Mouse (Mus musculus): ENCODE results near the gene Fgfr2. TPM values are rescaled to one million over a fixed set of nuclear protein-coding genes. Genes with fewer than 3 reads are reported as not detected.

Gene Fgfr2
- polyA plus RNA-seq, 1 experiment from 2014 or later = 104 TPM

DNA sequence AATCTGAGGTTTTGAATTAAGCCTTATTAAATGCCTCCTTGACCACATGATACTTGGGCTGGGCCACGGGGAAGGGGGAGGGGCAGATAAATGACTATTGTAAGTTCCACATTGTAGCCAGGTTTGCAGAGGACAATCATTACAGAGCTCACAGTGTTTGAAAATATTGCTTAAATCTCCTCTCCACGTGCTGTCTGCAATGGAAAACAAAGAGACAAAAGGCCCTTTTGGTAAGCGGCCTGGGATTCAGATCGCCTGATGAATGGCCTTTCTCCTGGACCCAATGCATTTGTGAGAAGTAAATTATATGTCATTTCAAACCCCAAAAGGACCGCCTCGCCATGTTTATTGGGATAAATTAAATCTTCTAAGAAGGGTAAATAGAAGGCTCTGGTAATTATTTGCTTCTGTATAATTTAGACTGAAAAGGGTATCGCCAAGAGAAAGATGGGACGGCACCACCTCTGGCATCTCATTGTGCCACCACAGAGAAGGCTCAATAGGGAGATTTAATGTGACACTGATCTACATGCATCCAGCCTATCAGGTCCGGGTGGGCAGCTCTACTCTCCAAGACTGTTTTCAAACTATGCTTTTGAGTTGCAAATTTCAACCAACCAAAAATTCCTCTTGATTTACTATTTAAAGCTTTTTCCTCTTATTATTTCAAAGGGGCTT is 1317.5 kb downstream of the Fgfr2 start:
- WGBS = 70% methylated on average over 9 of the region's 9 CpGs
- Histone ChIP-seq H3K4me3 (replicated peaks) (no peak overlapping the region), H3K27me3 (replicated peaks) (no peaks in the 10 kb centered on the region)

DNA sequence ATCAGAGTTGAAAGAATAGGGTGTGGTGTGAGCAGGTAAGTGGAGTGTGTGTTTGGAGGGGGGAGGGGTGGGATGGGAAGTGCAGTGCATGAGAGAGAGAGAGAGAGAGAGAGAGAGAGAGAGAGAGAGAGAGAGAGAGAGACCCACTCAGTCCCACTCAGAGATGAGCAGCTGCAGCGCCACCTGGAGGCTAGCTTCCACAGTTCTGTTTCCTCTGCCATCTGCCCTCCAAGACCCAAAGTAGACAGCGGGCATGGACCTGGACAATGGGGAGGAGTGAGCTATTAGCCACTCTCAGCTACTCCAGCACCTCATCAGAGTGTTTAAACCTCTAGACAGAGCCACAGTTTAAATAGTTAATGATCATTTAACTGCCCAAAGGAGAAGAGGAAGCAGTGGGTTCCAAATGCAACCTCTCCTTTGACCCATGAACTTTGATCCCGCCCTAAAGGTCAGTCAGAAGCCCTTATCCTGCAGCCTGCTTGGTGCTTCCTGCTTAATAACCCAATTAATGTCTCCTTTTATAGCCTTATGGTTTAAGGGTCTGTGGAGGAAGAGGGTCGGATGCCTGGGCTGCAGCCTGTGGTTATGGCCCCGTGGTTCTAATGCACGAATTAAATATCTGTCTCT is 1322.6 kb downstream of the Fgfr2 start:
- no peak overlapping the region for H3K27ac ChIP-seq
- no peaks in the 10 kb centered on the region for H3K4me1 ChIP-seq
- H3K36me3 ChIP-seq = no peaks in the 10 kb centered on the region
- ATAC-seq (ENCODE audit: insufficient read depth, low FRiP score, low read depth) = no peak
- WGBS = 46% methylated on average over 6 of the region's 6 CpGs
- H3K9me3 ChIP-seq = no peaks in the 10 kb centered on the region
- H3K4me3 ChIP-seq (replicated peaks) = no peak overlapping the region
- no peak overlapping the region for H3K4me2 ChIP-seq
- H3K27me3 ChIP-seq (replicated peaks) = no peaks in the 10 kb centered on the region
- no peak overlapping the region for H3K9ac ChIP-seq

More for the DNA sequence above, 1317.5 kb downstream of the Fgfr2 start:
- no peak for ATAC-seq (ENCODE audit: insufficient read depth, low FRiP score, low read depth)
- H3K9me3 ChIP-seq = no peaks in the 10 kb centered on the region
- H3K4me2 ChIP-seq = no peak overlapping the region
- no peaks in the 10 kb centered on the region for H3K36me3 ChIP-seq
- no peak overlapping the region for H3K9ac ChIP-seq
- no peak overlapping the region for H3K27ac ChIP-seq
- no peaks in the 10 kb centered on the region for H3K4me1 ChIP-seq

DNA sequence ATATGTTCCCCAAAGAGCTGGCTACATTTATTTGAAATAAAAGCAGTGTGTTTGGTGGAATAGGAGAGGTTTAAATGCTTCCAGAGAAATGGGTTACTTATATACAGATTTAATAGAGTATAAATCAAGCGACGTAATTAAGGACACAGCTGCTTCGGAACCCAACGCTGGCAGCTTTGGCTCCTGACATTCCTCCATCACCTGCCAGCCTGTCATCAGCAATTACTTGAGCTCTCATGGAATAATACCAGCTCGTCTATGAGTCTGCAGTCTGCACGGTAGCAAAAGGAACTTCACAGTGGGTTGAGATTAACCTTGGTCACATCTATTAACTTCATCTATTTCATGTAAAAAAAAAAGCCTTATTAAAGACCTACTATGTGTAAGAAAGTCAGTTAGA is 1326.0 kb downstream of the Fgfr2 start:
- H3K27me3 ChIP-seq (replicated peaks) = no peaks in the 10 kb centered on the region
- H3K4me2 ChIP-seq = no peak overlapping the region
- H3K9me3 ChIP-seq = no peaks in the 10 kb centered on the region
- ATAC-seq (ENCODE audit: insufficient read depth, low FRiP score, low read depth) = no peak
- H3K4me1 ChIP-seq = no peaks in the 10 kb centered on the region
- no peak overlapping the region for H3K4me3 ChIP-seq (replicated peaks)
- H3K9ac ChIP-seq = no peak overlapping the region
- 56% methylated on average over 6 of the region's 6 CpGs for WGBS
- no peak overlapping the region for H3K27ac ChIP-seq
- no peaks in the 10 kb centered on the region for H3K36me3 ChIP-seq

DNA sequence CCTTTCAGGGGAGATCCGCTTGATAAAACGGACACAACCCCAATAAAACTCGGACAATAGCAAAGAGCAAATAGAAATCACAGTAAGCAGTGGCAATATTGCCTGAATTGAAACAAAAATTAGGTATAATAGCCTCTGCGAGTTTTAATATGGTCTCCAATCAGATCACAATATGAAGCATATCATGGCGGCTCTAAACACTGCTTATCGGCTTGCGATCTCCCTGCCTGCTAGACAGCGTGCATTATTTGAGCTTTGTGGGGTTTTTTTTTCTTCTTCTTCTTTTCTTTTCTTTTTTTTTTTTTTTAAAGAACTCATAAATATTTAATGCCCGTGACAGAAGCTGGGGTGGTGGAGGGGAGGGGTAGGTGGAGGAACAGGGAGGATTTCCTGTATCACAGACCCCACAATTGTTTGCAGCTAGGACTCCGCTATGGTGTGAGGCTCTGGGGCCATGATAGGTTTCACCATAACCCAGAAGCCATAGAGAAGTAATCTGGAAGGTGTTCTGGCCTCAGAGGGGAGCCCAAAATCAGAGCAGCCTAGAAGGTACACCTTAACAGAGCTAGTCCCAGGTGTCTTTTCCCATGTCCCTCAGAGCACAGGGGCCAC is 1334.4 kb downstream of the Fgfr2 start:
- no peak for ATAC-seq (ENCODE audit: insufficient read depth, low FRiP score, low read depth)
- H3K9ac ChIP-seq = no peak overlapping the region
- 76% methylated on average over 10 of the region's 10 CpGs for WGBS

DNA sequence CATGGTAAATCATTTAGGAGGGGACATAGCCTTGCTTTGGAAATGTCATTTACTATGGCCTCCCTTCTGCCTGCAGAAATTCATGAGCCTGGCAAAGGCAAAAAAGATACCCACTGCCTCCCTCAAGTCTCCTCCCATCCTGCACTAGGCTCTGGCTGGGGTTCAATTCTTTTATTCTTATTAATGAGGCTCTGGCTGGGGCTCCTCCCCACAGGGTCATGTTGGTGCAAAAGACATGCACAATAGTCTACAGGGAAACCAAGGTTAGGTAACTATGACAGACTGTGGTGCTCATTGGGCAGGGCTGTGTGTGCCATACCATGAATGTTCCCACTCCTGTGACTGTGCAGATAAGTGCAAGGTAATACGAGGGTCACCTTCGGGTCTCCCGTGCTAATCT is 1337.4 kb downstream of the Fgfr2 start:
- 92% methylated on average over 3 of the region's 3 CpGs for WGBS
- Histone ChIP-seq H3K27me3 (replicated peaks) (no peaks in the 10 kb centered on the region), H3K27ac (no peak overlapping the region), H3K9me3 (no peaks in the 10 kb centered on the region), H3K9ac (no peak overlapping the region), H3K36me3 (no peaks in the 10 kb centered on the region), H3K4me3 (replicated peaks) (no peak overlapping the region), H3K4me2 (no peak overlapping the region), H3K4me1 (no peaks in the 10 kb centered on the region)
- ATAC-seq (ENCODE audit: insufficient read depth, low FRiP score, low read depth) = no peak

More for the DNA sequence above, 1334.4 kb downstream of the Fgfr2 start:
- no peak overlapping the region for H3K4me2 ChIP-seq
- no peaks in the 10 kb centered on the region for H3K36me3 ChIP-seq
- H3K4me1 ChIP-seq = no peaks in the 10 kb centered on the region
- H3K9me3 ChIP-seq = no peaks in the 10 kb centered on the region
- H3K27ac ChIP-seq = no peak overlapping the region
- no peak overlapping the region for H3K4me3 ChIP-seq (replicated peaks)
- no peaks in the 10 kb centered on the region for H3K27me3 ChIP-seq (replicated peaks)

DNA sequence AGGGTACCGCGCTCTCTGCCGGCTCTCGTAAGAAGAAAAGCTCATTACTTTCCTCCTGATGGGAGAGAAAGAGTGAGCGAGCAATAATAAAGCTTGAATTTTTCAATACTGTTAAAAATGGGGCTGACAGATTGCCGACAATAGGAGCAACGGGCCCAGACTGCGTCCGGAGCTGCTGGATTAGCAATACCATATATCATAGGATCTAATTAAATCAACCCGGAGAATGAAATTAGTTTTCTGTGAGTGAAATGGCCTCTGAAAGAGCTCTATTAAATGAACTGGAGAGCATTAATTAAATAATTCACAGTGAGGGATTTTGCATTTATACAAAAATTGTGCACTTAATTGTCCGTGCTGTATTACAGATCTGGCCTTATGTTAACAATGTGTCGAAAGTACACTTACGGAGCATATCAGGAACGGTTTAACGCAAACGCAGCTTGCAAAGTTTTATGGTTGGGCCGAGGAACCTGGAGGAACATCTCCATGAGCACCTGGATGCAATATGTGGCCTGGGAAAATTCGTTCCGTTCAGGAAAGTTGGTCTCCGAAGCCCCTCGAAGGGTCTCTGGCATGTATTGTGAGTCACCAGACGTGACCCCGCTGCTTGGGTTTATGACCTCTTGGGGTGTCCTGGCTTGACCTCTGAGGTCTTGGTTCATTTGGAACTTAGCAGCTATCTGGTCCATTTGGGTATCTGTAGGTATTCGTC is 1344.7 kb downstream of the Fgfr2 start:
- WGBS = 62% methylated on average over 24 of the region's 24 CpGs
- no peak overlapping the region for H3K4me2 ChIP-seq

DNA sequence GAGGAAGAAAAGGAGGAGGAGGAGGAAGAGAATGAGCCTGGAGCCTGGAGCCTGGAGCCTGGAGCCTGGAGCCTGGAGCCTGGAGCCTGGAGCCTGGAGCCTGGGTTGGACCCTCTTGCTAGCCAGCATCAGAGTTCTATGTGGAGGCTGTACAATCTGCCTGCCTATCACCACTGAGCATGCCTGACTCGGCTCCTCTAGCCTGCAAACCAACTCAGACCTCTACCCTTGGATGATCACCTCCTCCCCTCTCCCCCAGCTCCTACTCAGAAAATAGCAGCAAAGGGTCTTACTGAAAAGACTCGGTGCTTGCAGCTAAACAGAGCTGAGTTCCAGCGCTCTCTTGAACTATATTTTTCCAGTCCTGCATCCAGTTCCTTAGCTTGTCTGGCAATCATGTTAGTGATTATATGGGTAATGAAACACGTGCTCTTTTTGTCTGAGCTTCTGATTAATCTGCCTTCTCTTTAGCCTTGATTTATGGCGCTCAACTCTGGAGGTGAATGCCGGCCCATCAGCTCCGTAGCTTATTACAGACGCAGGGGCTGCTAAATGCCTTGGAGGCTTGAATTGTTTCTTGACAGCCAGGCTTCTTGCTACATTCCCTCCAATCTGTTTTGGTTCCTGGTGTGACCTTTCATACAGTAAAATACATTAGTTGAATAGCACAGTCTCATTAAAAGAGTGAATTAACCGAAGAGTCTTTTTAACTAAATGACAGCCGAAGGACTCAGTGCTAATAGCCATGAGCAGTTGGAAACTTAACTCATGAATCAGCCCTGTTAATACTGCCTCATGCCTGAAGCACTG is 1345.5 kb downstream of the Fgfr2 start:
- Histone ChIP-seq H3K9me3 (no peaks in the 10 kb centered on the region), H3K27me3 (replicated peaks) (peaks cover 11% of the 10 kb centered on the region; the same call in 1 of the 2 replicates), H3K9ac (no peak overlapping the region), H3K4me1 (no peaks in the 10 kb centered on the region), H3K4me2 (no peak overlapping the region), H3K36me3 (no peaks in the 10 kb centered on the region), H3K27ac (no peak overlapping the region), H3K4me3 (replicated peaks) (no peak overlapping the region)
- 29% methylated on average over 10 of the region's 10 CpGs for WGBS
- no peak for ATAC-seq (ENCODE audit: insufficient read depth, low FRiP score, low read depth)

More for the DNA sequence above, 1344.7 kb downstream of the Fgfr2 start:
- peaks cover 11% of the 10 kb centered on the region; the same call in 1 of the 2 replicates for H3K27me3 ChIP-seq (replicated peaks)
- no peak overlapping the region for H3K9ac ChIP-seq
- H3K4me3 ChIP-seq (replicated peaks) = no peak overlapping the region
- ATAC-seq (ENCODE audit: insufficient read depth, low FRiP score, low read depth) = no peak
- H3K4me1 ChIP-seq = no peaks in the 10 kb centered on the region
- H3K36me3 ChIP-seq = no peaks in the 10 kb centered on the region
- no peak overlapping the region for H3K27ac ChIP-seq
- no peaks in the 10 kb centered on the region for H3K9me3 ChIP-seq

DNA sequence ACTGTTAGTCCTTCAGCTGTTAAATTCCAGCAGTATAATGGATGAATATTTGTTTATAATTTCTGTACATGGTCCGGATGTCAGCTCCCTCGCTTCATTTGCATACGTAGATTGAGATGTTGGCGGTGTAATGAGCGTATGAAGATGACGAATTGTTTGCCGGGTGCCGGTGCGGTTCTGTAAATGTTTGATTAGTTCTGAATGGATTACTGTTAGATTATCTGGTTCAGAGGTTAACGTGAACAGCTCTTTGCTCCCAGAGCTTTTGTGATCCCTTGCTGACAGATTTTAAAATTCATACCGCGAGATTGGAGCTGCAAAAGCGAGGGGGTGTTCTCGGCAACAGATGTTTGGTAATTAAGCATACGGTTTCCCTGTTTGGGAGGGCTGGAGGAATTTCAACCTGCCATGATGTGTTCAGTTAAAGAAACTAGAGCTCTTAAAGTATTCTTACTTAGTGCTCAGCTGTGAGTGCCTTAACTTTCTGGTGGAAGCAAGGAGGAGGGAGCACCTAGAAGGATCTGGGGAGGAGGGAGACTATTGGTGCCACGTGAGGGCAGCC is 1346.9 kb downstream of the Fgfr2 start:
- H3K9ac ChIP-seq = no peak overlapping the region
- H3K27me3 ChIP-seq (replicated peaks) = peaks cover 11% of the 10 kb centered on the region; the same call in 1 of the 2 replicates
- no peak overlapping the region for H3K4me2 ChIP-seq
- H3K36me3 ChIP-seq = no peaks in the 10 kb centered on the region
- no peak overlapping the region for H3K27ac ChIP-seq
- H3K4me3 ChIP-seq (replicated peaks) = no peak overlapping the region
- H3K9me3 ChIP-seq = no peaks in the 10 kb centered on the region
- ATAC-seq (ENCODE audit: insufficient read depth, low FRiP score, low read depth) = no peak
- 35% methylated on average over 16 of the region's 16 CpGs for WGBS
- no peaks in the 10 kb centered on the region for H3K4me1 ChIP-seq

DNA sequence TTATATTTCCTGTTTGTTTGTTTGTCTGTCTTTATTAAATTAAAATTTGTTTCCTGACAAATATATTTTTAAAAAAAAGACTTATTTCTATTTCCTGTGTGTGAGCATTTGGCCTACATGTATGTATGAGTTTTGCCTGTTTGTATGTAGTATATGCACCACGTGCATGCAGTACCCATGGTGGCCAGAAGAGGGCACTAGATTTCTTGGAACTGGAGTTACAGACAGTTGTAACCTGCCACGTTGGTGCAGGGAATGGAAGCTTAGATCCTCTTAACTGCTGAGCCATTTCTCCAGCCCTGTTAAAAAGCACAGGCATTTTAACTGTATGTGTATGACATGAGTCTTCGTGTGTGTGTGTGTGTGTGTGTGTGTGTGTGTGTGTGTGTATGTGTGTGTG is 1365.2 kb downstream of the Fgfr2 start:
- Histone ChIP-seq H3K27me3 (replicated peaks) (no peaks in the 10 kb centered on the region), H3K4me2 (no peak overlapping the region), H3K4me1 (no peaks in the 10 kb centered on the region), H3K4me3 (replicated peaks) (no peak overlapping the region), H3K9me3 (no peaks in the 10 kb centered on the region), H3K9ac (no peak overlapping the region), H3K27ac (no peak overlapping the region), H3K36me3 (no peaks in the 10 kb centered on the region)
- ATAC-seq (ENCODE audit: insufficient read depth, low FRiP score, low read depth) = no peak
- WGBS = 74% methylated on average over 3 of the region's 3 CpGs

DNA sequence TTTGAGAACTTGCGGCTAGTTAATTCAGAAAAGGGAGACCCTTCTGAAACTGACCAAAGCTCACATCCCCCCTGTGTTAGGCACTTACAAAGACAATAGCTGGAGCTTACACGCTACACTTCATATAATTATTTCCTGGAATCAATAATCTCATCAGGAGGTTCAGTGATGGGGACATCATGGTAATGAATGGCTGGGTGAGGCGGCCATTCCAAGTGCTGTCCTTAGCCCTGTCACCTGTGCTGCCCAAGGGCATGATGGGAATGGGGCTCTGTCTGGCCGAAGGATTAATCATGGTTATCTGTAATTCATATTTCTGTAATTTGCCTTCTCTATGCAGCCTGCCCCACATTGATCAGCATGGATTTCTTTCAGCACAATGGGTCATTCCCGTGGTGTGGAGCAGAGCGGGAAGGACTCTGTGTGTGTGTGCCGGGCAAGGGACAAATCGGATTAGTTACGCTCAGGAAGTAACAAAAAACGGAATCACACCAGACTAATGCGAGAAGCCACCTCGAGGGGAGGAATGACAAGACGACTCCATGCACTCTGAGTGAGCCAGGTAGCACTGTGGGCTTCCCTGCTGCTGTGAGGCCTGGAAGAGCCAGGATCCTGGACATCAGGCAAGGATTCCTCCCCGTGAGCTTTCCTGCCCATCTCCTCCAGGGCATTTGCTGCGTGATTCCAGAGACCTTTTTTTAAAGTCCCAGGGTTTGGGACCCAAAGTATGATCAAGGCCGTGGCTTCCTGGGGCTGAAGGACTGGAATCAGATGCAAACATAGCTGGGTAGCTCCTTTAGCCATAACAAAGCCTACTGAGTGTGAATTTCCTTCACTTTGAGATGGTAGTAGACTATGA is 1375.8 kb downstream of the Fgfr2 start:
- Histone ChIP-seq H3K27me3 (replicated peaks) (no peaks in the 10 kb centered on the region), H3K9ac (no peak overlapping the region), H3K9me3 (no peaks in the 10 kb centered on the region), H3K4me1 (no peaks in the 10 kb centered on the region), H3K36me3 (no peaks in the 10 kb centered on the region), H3K4me2 (no peak overlapping the region), H3K4me3 (replicated peaks) (no peak overlapping the region), H3K27ac (no peak overlapping the region)
- ATAC-seq (ENCODE audit: insufficient read depth, low FRiP score, low read depth) = no peak
- 67% methylated on average over 16 of the region's 16 CpGs for WGBS
